Mouse (Mus musculus): Measurements from ENCODE around the gene Csnk1e. TPM values are rescaled to one million over a fixed set of nuclear protein-coding genes. Genes with fewer than 3 reads are reported as not detected.
"Not testable (repeated sequence)": the region's sequence is repeated elsewhere in the genome, so short reads cannot be mapped to it uniquely, and the experiment has no call there.

Csnk1e gene
- polyA plus RNA-seq, 2 experiments, result 83.8 to 184 TPM

DNA sequence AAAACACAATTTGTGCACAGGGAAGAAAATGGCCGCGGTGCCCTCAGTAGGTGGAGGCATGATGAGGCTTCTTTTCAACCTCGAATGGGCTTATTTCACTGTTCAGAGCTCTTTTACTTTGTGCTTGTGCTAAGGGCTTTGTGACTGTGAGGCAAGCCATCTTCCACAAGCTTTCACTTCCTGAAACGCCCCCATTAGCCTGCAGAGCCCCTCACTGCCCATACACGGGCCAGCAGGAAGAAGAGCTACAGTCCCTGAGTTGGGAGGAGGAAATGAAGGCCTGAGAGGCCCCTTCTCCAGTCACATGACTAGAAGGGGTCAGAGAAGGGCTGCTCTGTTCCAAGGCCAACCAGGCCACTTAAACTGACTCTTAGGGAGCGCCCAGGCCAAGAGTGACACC, 1.2 kb upstream of the Csnk1e start:
- Histone ChIP-seq H3K4me3 (replicated peaks; ENCODE audit: low read length) (no peak overlapping the region), H3K9ac (ENCODE audit: low read depth, low read length, severe bottlenecking) (no peak overlapping the region), H3K4me2 (replicated peaks; ENCODE audit: low read depth, low read length, severe bottlenecking) (no peak overlapping the region), H3K27ac (replicated peaks; ENCODE audit: low read depth, low read length) (no peak overlapping the region), H3K4me1 (ENCODE audit: control insufficient read depth, insufficient read depth, low read length) (no peaks in the 10 kb centered on the region), H3K9me3 (ENCODE audit: control insufficient read depth, low read length) (no peaks in the 10 kb centered on the region), H3K36me3 (ENCODE audit: control insufficient read depth, insufficient read depth, low read length) (no peaks in the 10 kb centered on the region), H3K27me3 (ENCODE audit: control insufficient read depth, insufficient read depth, low read length) (no peaks in the 10 kb centered on the region)
- TF ChIP-seq POLR2A (IDR thresholded peaks at IDR 0.05; ENCODE audit: borderline replicate concordance, extremely low read depth, insufficient read depth, insufficient read length), result no peak
- DNase-seq (ENCODE audit: low spot score) (no peak), ATAC-seq (ENCODE audit: low FRiP score, low read depth) (no peak)
- WGBS, result 73% methylated on average over 6 of the region's 6 CpGs

DNA sequence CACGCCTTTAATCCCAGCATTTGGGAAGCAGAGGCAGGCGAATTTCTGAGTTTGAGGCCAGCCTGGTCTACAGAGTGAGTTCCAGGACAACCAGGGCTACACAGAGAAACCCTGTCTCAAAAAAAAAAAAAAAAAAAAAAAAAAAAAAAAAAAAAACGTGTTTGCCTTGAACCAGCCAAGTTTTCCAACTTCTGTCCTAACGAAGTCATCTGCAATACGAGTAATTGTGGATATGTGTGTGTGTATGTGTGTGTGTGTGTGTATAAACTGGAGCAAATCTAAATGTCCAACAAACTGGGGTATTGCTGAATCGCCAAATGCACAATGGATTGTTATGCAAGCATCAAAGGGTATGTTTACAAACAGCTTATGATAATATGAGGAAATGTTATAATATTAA, 738 bp upstream of the Csnk1e start:
- WGBS, result 53% methylated on average over 6 of the region's 6 CpGs
- not testable (repeated sequence) for H3K4me2 ChIP-seq (replicated peaks; ENCODE audit: low read depth, low read length, severe bottlenecking); H3K27me3 ChIP-seq (ENCODE audit: control insufficient read depth, insufficient read depth, low read length); H3K36me3 ChIP-seq (ENCODE audit: control insufficient read depth, insufficient read depth, low read length); H3K4me1 ChIP-seq (ENCODE audit: control insufficient read depth, insufficient read depth, low read length); DNase-seq (ENCODE audit: low spot score); ATAC-seq (ENCODE audit: low FRiP score, low read depth); H3K9ac ChIP-seq (ENCODE audit: low read depth, low read length, severe bottlenecking); H3K9me3 ChIP-seq (ENCODE audit: control insufficient read depth, low read length); H3K4me3 ChIP-seq (replicated peaks; ENCODE audit: low read length); H3K27ac ChIP-seq (replicated peaks; ENCODE audit: low read depth, low read length)

DNA sequence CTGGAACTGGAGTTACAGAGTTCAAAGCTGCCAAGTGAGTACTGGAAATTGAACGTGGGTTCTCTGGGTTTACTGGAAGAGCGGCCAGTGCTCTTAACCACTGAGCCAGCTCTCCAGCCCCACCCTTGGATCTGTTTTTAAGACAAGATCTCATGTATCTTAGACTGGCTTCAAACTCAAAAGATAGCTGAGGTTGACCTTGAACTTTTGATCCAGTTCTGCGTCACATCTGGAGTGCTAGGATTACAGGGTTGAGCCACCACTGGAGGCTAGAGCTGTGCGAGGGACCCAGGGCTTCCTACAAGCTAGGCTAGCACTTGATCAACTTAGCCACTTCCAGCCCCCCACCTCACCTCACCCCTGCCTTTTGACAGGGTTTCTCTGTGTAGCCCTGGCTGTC, 1.5 kb downstream of the Csnk1e start:
- H3K4me1 ChIP-seq (ENCODE audit: control insufficient read depth, insufficient read depth, low read length), result no peaks in the 10 kb centered on the region
- no peaks in the 10 kb centered on the region for H3K27me3 ChIP-seq (ENCODE audit: control insufficient read depth, insufficient read depth, low read length)
- no peaks in the 10 kb centered on the region for H3K36me3 ChIP-seq (ENCODE audit: control insufficient read depth, insufficient read depth, low read length)
- no peak for ATAC-seq (ENCODE audit: low FRiP score, low read depth)
- no peak overlapping the region for H3K4me2 ChIP-seq (replicated peaks; ENCODE audit: low read depth, low read length, severe bottlenecking)
- no peak overlapping the region for H3K4me3 ChIP-seq (replicated peaks; ENCODE audit: low read length)
- 85% methylated on average over 4 of the region's 4 CpGs for WGBS
- no peaks in the 10 kb centered on the region for H3K9me3 ChIP-seq (ENCODE audit: control insufficient read depth, low read length)
- H3K27ac ChIP-seq (replicated peaks; ENCODE audit: low read depth, low read length), result no peak overlapping the region
- TF ChIP-seq POLR2A (IDR thresholded peaks at IDR 0.05; ENCODE audit: borderline replicate concordance, extremely low read depth, insufficient read depth, insufficient read length), result no peak
- no peak overlapping the region for H3K9ac ChIP-seq (ENCODE audit: low read depth, low read length, severe bottlenecking)
- no peak for DNase-seq (ENCODE audit: low spot score)

DNA sequence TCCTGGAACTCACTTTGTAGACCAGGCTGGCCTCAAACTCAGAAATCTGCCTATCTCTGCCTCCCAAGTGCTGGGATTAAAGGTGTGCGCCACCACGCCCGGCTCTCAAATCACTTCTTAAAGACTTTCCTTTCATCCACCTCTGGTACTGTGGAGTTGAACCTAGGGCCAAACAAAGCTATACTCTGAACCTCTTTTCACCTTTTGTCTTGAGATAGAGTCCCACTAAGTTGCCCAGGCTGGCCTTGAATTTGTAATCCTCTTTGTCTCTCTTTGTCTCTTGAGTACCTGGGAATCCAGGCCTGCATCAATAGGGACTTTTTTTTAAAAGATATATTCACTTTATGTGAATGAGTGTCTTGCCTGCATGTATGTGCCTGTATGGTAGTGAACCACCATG, 7.3 kb downstream of the Csnk1e start:
- Histone ChIP-seq H3K9me3 (ENCODE audit: control insufficient read depth, low read length) (no peaks in the 10 kb centered on the region), H3K27me3 (ENCODE audit: control insufficient read depth, insufficient read depth, low read length) (no peaks in the 10 kb centered on the region), H3K27ac (replicated peaks; ENCODE audit: low read depth, low read length) (no peak overlapping the region), H3K4me1 (ENCODE audit: control insufficient read depth, insufficient read depth, low read length) (no peaks in the 10 kb centered on the region), H3K36me3 (ENCODE audit: control insufficient read depth, insufficient read depth, low read length) (no peaks in the 10 kb centered on the region), H3K4me2 (replicated peaks; ENCODE audit: low read depth, low read length, severe bottlenecking) (no peak overlapping the region), H3K9ac (ENCODE audit: low read depth, low read length, severe bottlenecking) (no peak overlapping the region), H3K4me3 (replicated peaks; ENCODE audit: low read length) (no peak overlapping the region)
- 88% methylated on average over 3 of the region's 3 CpGs for WGBS
- no peak for DNase-seq (ENCODE audit: low spot score)
- no peak for TF ChIP-seq POLR2A (IDR thresholded peaks at IDR 0.05; ENCODE audit: borderline replicate concordance, extremely low read depth, insufficient read depth, insufficient read length)
- no peak for ATAC-seq (ENCODE audit: low FRiP score, low read depth)

DNA sequence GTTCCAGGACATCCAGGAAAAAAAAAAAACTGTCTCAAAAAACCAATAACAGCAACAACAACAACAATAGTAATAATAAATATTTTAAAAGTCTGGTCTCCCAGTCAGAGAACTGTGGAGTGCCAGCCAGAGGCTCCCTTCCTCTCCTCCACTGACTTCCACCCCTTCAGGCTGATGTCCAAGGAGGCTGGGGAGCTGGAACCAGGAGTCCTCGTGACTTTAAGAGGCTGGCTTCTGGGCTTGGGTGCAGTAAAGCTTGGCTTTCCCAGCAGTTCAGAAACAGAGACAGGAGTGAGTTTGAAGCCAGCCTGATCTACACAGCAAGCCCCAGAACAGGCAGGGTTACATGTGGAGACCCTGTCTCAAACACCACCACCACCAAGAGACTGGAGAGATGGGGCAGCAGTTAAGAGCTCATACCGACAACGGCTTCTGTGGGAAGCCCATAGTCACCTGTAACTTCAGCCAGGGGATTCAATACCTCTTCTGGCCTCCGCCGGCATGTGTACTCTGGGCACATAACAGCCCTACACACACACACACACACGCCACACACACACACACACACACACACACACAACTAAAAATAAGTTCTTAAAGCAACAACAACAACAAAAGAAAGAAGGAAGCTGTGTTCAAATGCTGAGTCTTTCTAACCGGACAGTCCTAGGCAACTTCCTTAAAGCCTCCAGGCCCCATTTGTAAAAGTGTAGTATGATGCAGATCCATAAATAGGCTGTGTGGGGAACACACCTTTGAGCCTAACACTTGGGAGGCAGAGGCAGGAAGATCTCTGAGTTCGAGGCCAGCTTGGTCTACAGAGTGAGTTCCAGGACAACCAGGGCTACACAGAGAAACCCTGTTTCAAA, 9.3 kb downstream of the Csnk1e start:
- Histone ChIP-seq H3K4me3 (replicated peaks; ENCODE audit: low read length) (no peak overlapping the region), H3K4me2 (replicated peaks; ENCODE audit: low read depth, low read length, severe bottlenecking) (no peak overlapping the region), H3K9ac (ENCODE audit: low read depth, low read length, severe bottlenecking) (no peak overlapping the region), H3K36me3 (ENCODE audit: control insufficient read depth, insufficient read depth, low read length) (no peaks in the 10 kb centered on the region), H3K9me3 (ENCODE audit: control insufficient read depth, low read length) (no peaks in the 10 kb centered on the region), H3K27me3 (ENCODE audit: control insufficient read depth, insufficient read depth, low read length) (no peaks in the 10 kb centered on the region), H3K4me1 (ENCODE audit: control insufficient read depth, insufficient read depth, low read length) (peaks cover 7% of the 10 kb centered on the region; the same call in 1 of the 2 replicates), H3K27ac (replicated peaks; ENCODE audit: low read depth, low read length) (no peak overlapping the region)
- ATAC-seq (ENCODE audit: low FRiP score, low read depth) (no peak), DNase-seq (ENCODE audit: low spot score) (no peak)
- TF ChIP-seq POLR2A (IDR thresholded peaks at IDR 0.05; ENCODE audit: borderline replicate concordance, extremely low read depth, insufficient read depth, insufficient read length), result no peak
- 78% methylated on average over 8 of the region's 8 CpGs for WGBS
